Mouse (Mus musculus): ENCODE results near the gene Plekhg3. TPM values are rescaled to one million over a fixed set of nuclear protein-coding genes. Genes with fewer than 3 reads are reported as not detected.

The Plekhg3 gene
- polyA plus RNA-seq, 1 experiment: 57.9 TPM

- Histone ChIP-seq H3K36me3 (ENCODE audit: control insufficient read depth, insufficient read depth, low read length) (peaks cover 4% of the 10 kb centered on the region), H3K27me3 (replicated peaks; ENCODE audit: control insufficient read depth, insufficient read depth, low read length) (no peaks in the 10 kb centered on the region), H3K27ac (ENCODE audit: insufficient read depth, low read depth, low read length) (peak overlapping the region; percentile 96), H3K4me1 (ENCODE audit: control insufficient read depth, insufficient read depth, low read length) (peaks cover 14% of the 10 kb centered on the region; the same call in 1 of the 2 replicates), H3K4me3 (ENCODE audit: insufficient read depth, low read depth, low read length) (peak overlapping the region; percentile 60)
- peak; percentile 98 for DNase-seq
- TF ChIP-seq POLR2A (IDR thresholded peaks at IDR 0.05; ENCODE audit: low read depth, low read length) (peak; percentile 55), CTCF (conservative IDR thresholded peaks at IDR 0.05; ENCODE audit: insufficient read depth, insufficient read length, low read depth, low read length) (no peak)
- 29% methylated on average over 27 of the region's 27 CpGs for WGBS
Observed at GRCm38 (mm10) chr12:76572261-76573251, 41.9 kb downstream of the Plekhg3 start.

- TF ChIP-seq POLR2A (IDR thresholded peaks at IDR 0.05; ENCODE audit: low read depth, low read length) (peak; percentile 1), CTCF (conservative IDR thresholded peaks at IDR 0.05; ENCODE audit: insufficient read depth, insufficient read length, low read depth, low read length) (no peak)
- WGBS: 36% methylated on average over 6 of the region's 6 CpGs
- Histone ChIP-seq H3K36me3 (ENCODE audit: control insufficient read depth, insufficient read depth, low read length) (peaks cover 11% of the 10 kb centered on the region), H3K27me3 (replicated peaks; ENCODE audit: control insufficient read depth, insufficient read depth, low read length) (no peaks in the 10 kb centered on the region), H3K4me3 (ENCODE audit: insufficient read depth, low read depth, low read length) (peak overlapping the region; percentile 60), H3K4me1 (ENCODE audit: control insufficient read depth, insufficient read depth, low read length) (peaks cover 19% of the 10 kb centered on the region; the same call in 1 of the 2 replicates), H3K27ac (ENCODE audit: insufficient read depth, low read depth, low read length) (peak overlapping the region; percentile 96)
- peak; percentile 75 for DNase-seq
Observed at GRCm38 (mm10) chr12:76573381-76573780, 42.7 kb downstream of the Plekhg3 start.

GRCm38 (mm10) chr12:76574815-76575214, 44.1 kb downstream of the Plekhg3 start:
- no peak for TF ChIP-seq CTCF (conservative IDR thresholded peaks at IDR 0.05; ENCODE audit: insufficient read depth, insufficient read length, low read depth, low read length)
- no peak for TF ChIP-seq POLR2A (IDR thresholded peaks at IDR 0.05; ENCODE audit: low read depth, low read length)
- Histone ChIP-seq H3K36me3 (ENCODE audit: control insufficient read depth, insufficient read depth, low read length) (peaks cover 12% of the 10 kb centered on the region), H3K4me1 (ENCODE audit: control insufficient read depth, insufficient read depth, low read length) (peaks cover 21% of the 10 kb centered on the region; the same call in 1 of the 2 replicates), H3K27me3 (replicated peaks; ENCODE audit: control insufficient read depth, insufficient read depth, low read length) (no peaks in the 10 kb centered on the region), H3K4me3 (ENCODE audit: insufficient read depth, low read depth, low read length) (peak overlapping the region; percentile 25), H3K27ac (ENCODE audit: insufficient read depth, low read depth, low read length) (no peak overlapping the region)
- no peak for DNase-seq
- WGBS: 70% methylated on average over 6 of the region's 6 CpGs

GRCm38 (mm10) chr12:76576061-76576460, 45.4 kb downstream of the Plekhg3 start:
- peaks cover 14% of the 10 kb centered on the region; the same call in 1 of the 2 replicates for H3K4me1 ChIP-seq (ENCODE audit: control insufficient read depth, insufficient read depth, low read length)
- no peak overlapping the region for H3K4me3 ChIP-seq (ENCODE audit: insufficient read depth, low read depth, low read length)
- TF ChIP-seq CTCF (conservative IDR thresholded peaks at IDR 0.05; ENCODE audit: insufficient read depth, insufficient read length, low read depth, low read length) (no peak), POLR2A (IDR thresholded peaks at IDR 0.05; ENCODE audit: low read depth, low read length) (no peak)
- H3K27ac ChIP-seq (ENCODE audit: insufficient read depth, low read depth, low read length): no peak overlapping the region
- H3K27me3 ChIP-seq (replicated peaks; ENCODE audit: control insufficient read depth, insufficient read depth, low read length): no peaks in the 10 kb centered on the region
- WGBS: 90% methylated on average over 9 of the region's 9 CpGs
- no peak for DNase-seq
- H3K36me3 ChIP-seq (ENCODE audit: control insufficient read depth, insufficient read depth, low read length): peaks cover 12% of the 10 kb centered on the region

- TF ChIP-seq POLR2A (IDR thresholded peaks at IDR 0.05; ENCODE audit: low read depth, low read length) (no peak), CTCF (conservative IDR thresholded peaks at IDR 0.05; ENCODE audit: insufficient read depth, insufficient read length, low read depth, low read length) (no peak)
- 73% methylated on average over 8 of the region's 8 CpGs for WGBS
- H3K27me3 ChIP-seq (replicated peaks; ENCODE audit: control insufficient read depth, insufficient read depth, low read length): no peaks in the 10 kb centered on the region
- H3K36me3 ChIP-seq (ENCODE audit: control insufficient read depth, insufficient read depth, low read length): peaks cover 12% of the 10 kb centered on the region
- no peak overlapping the region for H3K27ac ChIP-seq (ENCODE audit: insufficient read depth, low read depth, low read length)
- peaks cover 14% of the 10 kb centered on the region; the same call in 1 of the 2 replicates for H3K4me1 ChIP-seq (ENCODE audit: control insufficient read depth, insufficient read depth, low read length)
- no peak for DNase-seq
- H3K4me3 ChIP-seq (ENCODE audit: insufficient read depth, low read depth, low read length): no peak overlapping the region
Observed at GRCm38 (mm10) chr12:76576806-76577205, 46.1 kb downstream of the Plekhg3 start.

GRCm38 (mm10) chr12:76577858-76578257, 47.2 kb downstream of the Plekhg3 start:
- H3K4me1 ChIP-seq (ENCODE audit: control insufficient read depth, insufficient read depth, low read length): peaks cover 14% of the 10 kb centered on the region; the same call in 1 of the 2 replicates
- H3K36me3 ChIP-seq (ENCODE audit: control insufficient read depth, insufficient read depth, low read length): peaks cover 12% of the 10 kb centered on the region
- WGBS: 75% methylated on average over 16 of the region's 16 CpGs
- H3K4me3 ChIP-seq (ENCODE audit: insufficient read depth, low read depth, low read length): no peak overlapping the region
- DNase-seq: no peak
- peak overlapping the region; percentile 18; the same call in 1 of the 2 replicates for H3K27ac ChIP-seq (ENCODE audit: insufficient read depth, low read depth, low read length)
- H3K27me3 ChIP-seq (replicated peaks; ENCODE audit: control insufficient read depth, insufficient read depth, low read length): no peaks in the 10 kb centered on the region
- TF ChIP-seq CTCF (conservative IDR thresholded peaks at IDR 0.05; ENCODE audit: insufficient read depth, insufficient read length, low read depth, low read length): no peak

GRCm38 (mm10) chr12:76578465-76578864, 47.8 kb downstream of the Plekhg3 start:
- TF ChIP-seq POLR2A (IDR thresholded peaks at IDR 0.05; ENCODE audit: low read depth, low read length) (no peak), CTCF (conservative IDR thresholded peaks at IDR 0.05; ENCODE audit: insufficient read depth, insufficient read length, low read depth, low read length) (no peak)
- WGBS: 18% methylated on average over 2 of the region's 2 CpGs
- DNase-seq: peak; percentile 53
- Histone ChIP-seq H3K4me3 (ENCODE audit: insufficient read depth, low read depth, low read length) (no peak overlapping the region), H3K27me3 (replicated peaks; ENCODE audit: control insufficient read depth, insufficient read depth, low read length) (no peaks in the 10 kb centered on the region), H3K36me3 (ENCODE audit: control insufficient read depth, insufficient read depth, low read length) (peaks cover 12% of the 10 kb centered on the region), H3K27ac (ENCODE audit: insufficient read depth, low read depth, low read length) (peak overlapping the region; percentile 18; the same call in 1 of the 2 replicates), H3K4me1 (ENCODE audit: control insufficient read depth, insufficient read depth, low read length) (peaks cover 14% of the 10 kb centered on the region; the same call in 1 of the 2 replicates)

Data from kidney, adult 2 months (tissue).